Mouse (Mus musculus) liver (tissue): Measurements from ENCODE around the gene Plce1.

Source experiments
- DNase-seq: peaks from one replicate; pipeline ENCODE4 v3.0.0-alpha.2; 2020; ENCODE audit warnings: mixed read lengths

Plce1 gene

DNA sequence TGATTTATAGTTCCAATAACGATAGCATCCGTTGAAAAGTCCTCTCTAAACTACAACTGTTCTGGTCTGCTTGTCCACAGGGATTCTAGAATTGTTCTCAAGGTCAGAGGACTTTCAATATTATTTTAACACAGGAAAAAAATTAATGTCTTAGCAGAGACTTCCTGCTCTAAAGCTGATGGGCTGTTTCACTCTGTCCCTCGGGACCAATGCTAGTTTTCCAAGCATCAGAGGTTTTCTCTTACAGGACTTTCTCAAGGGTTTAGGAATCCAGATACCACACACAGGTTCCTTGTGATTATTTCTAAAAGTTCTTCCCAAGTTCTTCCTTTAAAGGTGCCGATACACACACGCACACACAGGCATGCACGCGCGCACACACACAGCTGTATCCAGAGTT is 263.6 kb downstream of the Plce1 start:
- DNase-seq: no peak

- DNase-seq: no peak
Measured at GRCm38 (mm10) chr19:38745810-38746491, 265.0 kb downstream of the Plce1 start.

GRCm38 (mm10) chr19:38746492-38747014 is 265.6 kb downstream of the Plce1 start:
- DNase-seq: no peak

GRCm38 (mm10) chr19:38750192-38750591 is 269.3 kb downstream of the Plce1 start:
- no peak for DNase-seq

GRCm38 (mm10) chr19:38757161-38757560 is 276.3 kb downstream of the Plce1 start:
- DNase-seq: no peak

GRCm38 (mm10) chr19:38758056-38758455 is 277.1 kb downstream of the Plce1 start:
- DNase-seq: no peak

DNA sequence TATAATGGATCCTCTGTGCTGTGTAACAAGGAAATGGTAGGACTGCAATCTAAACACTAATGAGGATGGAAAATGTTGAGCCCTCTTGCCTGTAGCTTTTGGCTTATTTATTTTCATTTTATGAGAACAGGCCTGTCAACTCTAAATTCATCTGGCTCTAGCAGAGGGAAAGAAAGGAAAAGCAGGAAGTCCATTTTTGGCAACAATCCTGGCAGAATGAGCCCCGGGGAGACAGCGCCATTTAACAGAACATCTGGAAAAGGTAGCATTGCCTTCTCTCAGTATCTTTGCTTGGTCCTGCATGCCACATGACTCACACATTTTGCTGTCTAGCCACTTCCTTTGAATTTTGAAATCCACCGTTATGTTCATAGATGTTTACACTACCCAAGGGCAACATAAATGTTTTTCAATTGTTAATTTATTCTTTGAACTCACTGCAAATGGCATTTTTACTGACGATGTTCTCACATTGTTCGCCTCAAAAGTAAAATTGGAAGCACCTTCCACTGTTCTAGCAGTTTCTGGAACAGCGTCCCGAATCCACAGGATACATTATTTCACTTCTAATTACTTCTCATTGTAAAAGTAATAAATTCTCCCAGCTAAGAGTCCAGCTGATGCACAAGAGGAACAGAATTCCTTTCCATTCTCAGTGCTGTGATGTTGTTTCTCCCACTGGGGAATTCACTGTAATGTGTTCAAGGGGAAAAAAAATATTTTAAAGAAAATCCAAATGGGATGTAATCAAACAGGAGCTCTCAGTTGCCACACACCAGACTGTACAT is 278.0 kb downstream of the Plce1 start:
- DNase-seq: no peak

DNA sequence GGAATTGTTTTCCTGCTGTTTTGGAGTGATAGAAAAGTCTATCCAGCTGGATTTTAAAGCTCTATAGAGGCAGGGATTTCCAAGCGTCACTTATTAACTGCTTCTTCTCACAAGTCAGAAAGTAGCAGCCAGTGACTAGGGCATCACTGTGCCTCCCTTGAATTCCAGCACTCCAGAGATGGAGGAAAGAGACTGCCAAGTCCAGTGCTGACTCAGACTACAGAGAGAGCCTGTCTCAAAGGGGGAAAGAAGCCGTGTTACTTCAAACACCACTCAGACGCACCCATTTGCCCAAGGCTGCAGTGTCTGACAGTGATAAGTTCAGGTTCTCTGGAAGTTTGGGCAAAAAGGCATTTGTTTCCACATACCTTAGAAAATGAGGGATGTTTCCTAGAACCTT is 279.5 kb downstream of the Plce1 start:
- no peak for DNase-seq

DNA sequence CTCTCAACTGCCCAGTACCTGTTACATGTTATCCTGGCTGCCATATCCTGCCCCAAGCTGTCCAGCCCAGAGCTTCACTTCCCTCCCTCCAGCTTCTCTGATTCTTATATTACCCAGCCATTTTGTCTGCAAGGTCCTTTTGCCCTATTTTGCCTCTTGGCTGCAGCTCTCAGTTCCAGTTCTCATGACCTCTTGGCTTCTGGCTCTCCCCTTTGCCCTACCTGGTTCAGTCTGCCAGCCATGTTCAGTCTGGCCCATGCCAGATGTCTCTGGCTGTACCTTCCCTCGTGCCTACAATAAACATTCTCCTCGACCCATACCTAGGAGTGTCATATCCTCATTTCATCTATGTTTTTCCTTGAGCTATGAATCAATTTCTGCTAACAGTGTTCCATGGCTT is 285.4 kb downstream of the Plce1 start:
- DNase-seq: no peak

DNA sequence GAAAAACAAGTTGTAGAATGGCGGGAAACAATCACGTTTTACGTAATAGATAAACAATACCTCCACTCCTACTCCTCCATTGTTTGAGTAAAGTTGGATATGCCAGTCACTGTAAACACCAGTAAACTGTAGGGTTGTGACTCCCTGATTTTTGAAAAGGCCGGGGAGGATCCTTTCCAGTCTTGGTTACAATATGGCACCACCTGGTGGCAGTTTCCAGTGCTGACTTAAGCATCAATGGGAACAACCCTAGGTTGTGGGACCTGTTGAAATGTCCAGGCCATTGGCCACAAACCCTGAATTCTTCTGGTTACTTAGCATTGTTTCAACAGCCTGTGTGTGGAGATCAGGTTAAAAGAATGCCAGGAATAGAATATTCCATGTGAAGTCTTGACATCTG is 294.6 kb downstream of the Plce1 start:
- DNase-seq: peak; percentile 11

GRCm38 (mm10) chr19:38778805-38779204 is 297.9 kb downstream of the Plce1 start:
- DNase-seq: no peak

GRCm38 (mm10) chr19:38783542-38783941 is 302.6 kb downstream of the Plce1 start:
- DNase-seq: no peak

GRCm38 (mm10) chr19:38787756-38788155 is 306.8 kb downstream of the Plce1 start:
- no peak for DNase-seq

- DNase-seq: no peak
Measured at GRCm38 (mm10) chr19:38793563-38794045, 312.7 kb downstream of the Plce1 start.

DNA sequence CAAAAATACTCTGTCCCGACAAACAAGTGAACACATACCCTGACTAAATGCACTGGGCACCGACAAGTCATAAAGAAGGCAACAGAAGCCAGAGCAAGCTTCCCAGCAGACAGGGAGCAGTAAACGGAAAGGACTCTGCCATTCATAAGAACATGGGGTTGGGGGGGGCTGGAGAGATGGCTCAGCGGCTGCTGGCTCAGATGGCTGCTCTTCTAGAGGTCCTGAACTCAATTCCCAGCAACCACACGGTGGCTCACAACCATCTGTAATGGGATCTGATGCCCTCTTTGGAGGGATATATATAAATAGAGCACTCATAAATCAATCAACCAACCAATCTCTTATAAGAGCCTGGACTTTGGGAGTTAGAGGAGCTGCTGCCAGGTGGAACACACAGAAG is 315.6 kb downstream of the Plce1 start:
- DNase-seq: no peak

- DNase-seq: no peak
Measured at GRCm38 (mm10) chr19:38798291-38798690, 317.4 kb downstream of the Plce1 start.

GRCm38 (mm10) chr19:38798801-38799200 is 317.9 kb downstream of the Plce1 start:
- DNase-seq: no peak

- DNase-seq: no peak
Measured at GRCm38 (mm10) chr19:38818191-38818590, 337.3 kb downstream of the Plce1 start.

DNA sequence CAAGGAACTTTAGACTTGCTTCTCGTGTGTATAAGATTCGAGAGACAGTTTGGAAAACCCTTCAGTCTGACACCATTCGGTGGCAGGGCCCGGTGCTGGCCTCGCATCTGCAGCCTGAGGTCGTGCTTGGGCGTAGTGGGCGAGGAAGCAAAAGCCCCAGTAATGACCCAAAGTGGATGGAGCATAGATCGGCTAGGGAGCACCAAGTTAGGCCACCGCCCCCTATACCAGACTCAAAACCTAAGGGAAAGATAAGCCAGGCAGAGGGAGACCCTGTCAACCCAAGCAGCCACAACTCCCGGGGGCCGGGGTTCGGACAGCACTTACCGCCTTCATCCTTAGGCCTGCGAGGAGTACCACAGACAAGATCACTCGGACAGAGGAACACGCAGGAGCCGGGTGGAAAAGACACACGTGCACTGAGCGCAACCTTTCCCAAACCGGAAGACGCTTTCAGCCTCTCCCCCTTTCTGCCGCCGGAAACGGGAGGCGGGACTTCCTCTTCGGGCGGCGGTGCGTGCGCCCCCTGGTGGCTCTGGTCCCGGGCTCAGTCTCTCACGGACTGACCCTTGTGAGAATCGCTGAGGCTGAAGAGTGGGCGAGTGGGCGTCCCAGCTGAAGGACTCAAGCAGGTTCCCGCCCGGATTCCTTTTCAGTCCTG is 338.0 kb downstream of the Plce1 start, which contains the start of gene Noc3l:
TSS of gene Noc3l (minus strand) at position 472 of the 661 bp plus-strand sequence.
- DNase-seq: peak; percentile 95

GRCm38 (mm10) chr19:38819427-38819802 is 338.5 kb downstream of the Plce1 start:
- no peak for DNase-seq

GRCm38 (mm10) chr19:38820186-38820804 is 339.4 kb downstream of the Plce1 start:
- DNase-seq: peak; percentile 80

DNA sequence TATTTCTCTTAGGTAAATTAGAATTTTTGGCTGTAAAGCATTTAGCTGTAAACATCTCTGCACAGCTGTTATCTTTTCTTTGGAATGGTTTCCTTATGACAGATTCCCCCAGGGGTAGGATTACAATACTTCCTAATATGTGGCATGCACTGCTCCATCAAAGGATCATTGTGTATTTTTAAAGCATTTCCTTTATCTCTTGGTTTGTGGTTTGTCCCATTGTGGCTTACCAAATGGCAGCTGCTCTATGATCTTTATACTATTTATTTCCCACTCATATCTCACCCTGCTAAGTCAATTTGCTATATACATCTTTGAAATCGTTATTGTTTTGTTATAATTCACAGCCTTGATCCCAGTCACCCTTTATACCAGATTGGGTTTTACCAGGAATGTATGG is 352.3 kb downstream of the Plce1 start:
- DNase-seq: no peak
